Mouse (Mus musculus) limb, embryonic 11.5 days (tissue): ENCODE results near the gene Ptpn12. TPM values are rescaled to one million over a fixed set of nuclear protein-coding genes. Genes with fewer than 3 reads are reported as not detected.

Experiments used
- ATAC-seq: fragments of 200-750 bp; cut with Nextera tagmentation; 2 replicates; pipeline ENCODE4 v1.8.0; 2017; ENCODE audit warnings: low read depth; ENCODE audit not compliant: insufficient number of reproducible peaks, low FRiP score, low TSS enrichment
- DNase-seq: peaks from one replicate; pipeline ENCODE4 v3.0.0-alpha.2; 2015; ENCODE audit warnings: low spot score
- H3K27ac ChIP-seq: fragments of 300-500 bp; sonication (generic); replicated peaks from 2 replicates; pipeline ENCODE4 v1.5.1; 2014; ENCODE audit warnings: low read depth, mild to moderate bottlenecking, low read length
- H3K27me3 ChIP-seq: fragments of 300-500 bp; sonication (generic); 2 replicates; pipeline ENCODE4 v1.6.1; 2014; ENCODE audit warnings: mild to moderate bottlenecking, low read length, mixed read lengths; ENCODE audit not compliant: control insufficient read depth, insufficient read depth
- H3K36me3 ChIP-seq: fragments of 300-500 bp; sonication (generic); 2 replicates; pipeline ENCODE4 v1.6.1; 2014; ENCODE audit warnings: mild to moderate bottlenecking, low read length, moderate library complexity, mixed read lengths; ENCODE audit not compliant: control insufficient read depth, insufficient read depth
- H3K4me1 ChIP-seq: fragments of 300-500 bp; sonication (generic); 2 replicates; pipeline ENCODE4 v1.6.1; 2014; ENCODE audit warnings: low read length, mixed read lengths; ENCODE audit not compliant: control insufficient read depth, insufficient read depth
- H3K4me2 ChIP-seq: fragments of 300-500 bp; sonication (generic); 2 replicates; pipeline ENCODE4 v1.6.1; 2014; ENCODE audit warnings: low read depth, mild to moderate bottlenecking, moderate library complexity; ENCODE audit not compliant: severe bottlenecking
- H3K4me3 ChIP-seq: fragments of 300-500 bp; sonication (generic); 2 replicates; pipeline ENCODE4 v1.5.1; 2014; ENCODE audit warnings: low read depth, low read length
- H3K9ac ChIP-seq: fragments of 300-500 bp; sonication (generic); 2 replicates; pipeline ENCODE4 v1.6.1; 2014; ENCODE audit warnings: mild to moderate bottlenecking, low read length
- H3K9me3 ChIP-seq: fragments of 300-500 bp; sonication (generic); 2 replicates; pipeline ENCODE4 v1.6.1; 2016; ENCODE audit warnings: low read length; ENCODE audit not compliant: control insufficient read depth
- WGBS: fragments of 180-500 bp; shearing (Covaris S2); extraction: QIAGEN DNeasy Blood & Tissue Kit; methylation state at CpG from one replicate; pipeline ENCODE4 v1.1.7; 2014; 5-methylcytosine and 5-hydroxymethylcytosine counted together
- polyA plus RNA-seq: library from polyadenylated mRNA; unstranded; fragments of >200 nt; fragmentation: Nextera tagmentation; extraction: Ambion mirVana; gene quantifications from 2 replicates; pipeline ENCODE4 v1.2.1, GENCODE M21; 2014

Ptpn12 gene
- polyA plus RNA-seq, 1 experiment from 2014 or later: 27.4 TPM

- 94% methylated on average over 6 of the region's 6 CpGs for WGBS
These were observed 57.3 kb downstream of the Ptpn12 start for GRCm38 (mm10) chr5:20998427-20998826.

GRCm38 (mm10) chr5:20997555-20997954, 58.2 kb downstream of the Ptpn12 start:
- ATAC-seq: no peak
- Histone ChIP-seq H3K36me3 (peaks cover 36% of the 10 kb centered on the region), H3K9ac (no peak overlapping the region), H3K4me2 (no peak overlapping the region), H3K27ac (no peak overlapping the region), H3K27me3 (no peaks in the 10 kb centered on the region), H3K4me3 (no peak overlapping the region), H3K4me1 (no peaks in the 10 kb centered on the region), H3K9me3 (no peaks in the 10 kb centered on the region)
- no peak for DNase-seq
- WGBS: 93% methylated on average over 6 of the region's 6 CpGs

More at GRCm38 (mm10) chr5:20998427-20998826, 57.3 kb downstream of the Ptpn12 start:
- Histone ChIP-seq H3K9me3 (no peaks in the 10 kb centered on the region), H3K4me3 (no peak overlapping the region), H3K27ac (no peak overlapping the region), H3K27me3 (no peaks in the 10 kb centered on the region), H3K4me2 (no peak overlapping the region), H3K36me3 (peaks cover 40% of the 10 kb centered on the region), H3K9ac (no peak overlapping the region), H3K4me1 (no peaks in the 10 kb centered on the region)
- DNase-seq: no peak
- no peak for ATAC-seq

- no peaks in the 10 kb centered on the region for H3K4me1 ChIP-seq
- no peak overlapping the region for H3K27ac ChIP-seq
- no peak overlapping the region for H3K4me3 ChIP-seq
- no peak for DNase-seq
- H3K36me3 ChIP-seq: peaks cover 11% of the 10 kb centered on the region
- no peak for ATAC-seq
- 96% methylated on average over 8 of the region's 8 CpGs for WGBS
- H3K9ac ChIP-seq: no peak overlapping the region
- no peaks in the 10 kb centered on the region for H3K9me3 ChIP-seq
- H3K4me2 ChIP-seq: no peak overlapping the region
- no peaks in the 10 kb centered on the region for H3K27me3 ChIP-seq
These were observed 65.5 kb downstream of the Ptpn12 start for GRCm38 (mm10) chr5:20990062-20990809.

- Histone ChIP-seq H3K4me3 (no peak overlapping the region), H3K27ac (no peak overlapping the region), H3K27me3 (no peaks in the 10 kb centered on the region), H3K9ac (no peak overlapping the region), H3K36me3 (peaks cover 5% of the 10 kb centered on the region), H3K4me1 (no peaks in the 10 kb centered on the region), H3K9me3 (no peaks in the 10 kb centered on the region), H3K4me2 (no peak overlapping the region)
- no peak for DNase-seq
- no peak for ATAC-seq
- 91% methylated on average over 8 of the region's 8 CpGs for WGBS
These were observed 69.4 kb downstream of the Ptpn12 start for GRCm38 (mm10) chr5:20986271-20986670.

GRCm38 (mm10) chr5:20983505-20983904, 72.2 kb downstream of the Ptpn12 start:
- Histone ChIP-seq H3K4me2 (no peak overlapping the region), H3K27ac (no peak overlapping the region), H3K27me3 (no peaks in the 10 kb centered on the region), H3K4me3 (no peak overlapping the region), H3K9ac (no peak overlapping the region), H3K36me3 (peaks cover 5% of the 10 kb centered on the region), H3K4me1 (no peaks in the 10 kb centered on the region), H3K9me3 (no peaks in the 10 kb centered on the region)
- ATAC-seq: no peak
- no peak for DNase-seq

- H3K9me3 ChIP-seq: no peaks in the 10 kb centered on the region
- H3K9ac ChIP-seq: no peak overlapping the region
- no peak overlapping the region for H3K4me2 ChIP-seq
- no peak; the same call in 1 of the 2 replicates for ATAC-seq
- H3K4me1 ChIP-seq: no peaks in the 10 kb centered on the region
- H3K36me3 ChIP-seq: no peaks in the 10 kb centered on the region
- H3K27me3 ChIP-seq: no peaks in the 10 kb centered on the region
- no peak for DNase-seq
- no peak overlapping the region for H3K27ac ChIP-seq
- 83% methylated on average over 4 of the region's 4 CpGs for WGBS
- no peak overlapping the region for H3K4me3 ChIP-seq
These were observed 81.0 kb downstream of the Ptpn12 start for GRCm38 (mm10) chr5:20974690-20975089.

- 8% methylated on average over 6 of the region's 7 CpGs for WGBS
- Histone ChIP-seq H3K4me2 (no peak overlapping the region), H3K27ac (no peak overlapping the region), H3K4me3 (no peak overlapping the region), H3K36me3 (no peaks in the 10 kb centered on the region), H3K9me3 (no peaks in the 10 kb centered on the region), H3K27me3 (no peaks in the 10 kb centered on the region), H3K4me1 (no peaks in the 10 kb centered on the region), H3K9ac (no peak overlapping the region)
- DNase-seq (peak; percentile 58), ATAC-seq (peak; percentile 51; the same call in 1 of the 2 replicates)
These were observed 81.7 kb downstream of the Ptpn12 start for GRCm38 (mm10) chr5:20973999-20974398.

- Histone ChIP-seq H3K4me1 (no peaks in the 10 kb centered on the region), H3K27me3 (no peaks in the 10 kb centered on the region), H3K36me3 (no peaks in the 10 kb centered on the region), H3K9me3 (no peaks in the 10 kb centered on the region), H3K4me3 (no peak overlapping the region), H3K9ac (no peak overlapping the region), H3K4me2 (no peak overlapping the region), H3K27ac (no peak overlapping the region)
- no peak for ATAC-seq
- 67% methylated on average over 5 of the region's 5 CpGs for WGBS
- DNase-seq: no peak
These were observed 82.6 kb downstream of the Ptpn12 start for GRCm38 (mm10) chr5:20973069-20973468.

GRCm38 (mm10) chr5:20968963-20969362, 86.7 kb downstream of the Ptpn12 start:
- WGBS: 62% methylated on average over 9 of the region's 9 CpGs
- H3K4me2 ChIP-seq: no peak overlapping the region
- DNase-seq (peak; percentile 51), ATAC-seq (no peak)
- no peaks in the 10 kb centered on the region for H3K36me3 ChIP-seq
- no peaks in the 10 kb centered on the region for H3K4me1 ChIP-seq
- no peaks in the 10 kb centered on the region for H3K27me3 ChIP-seq
- no peak overlapping the region for H3K9ac ChIP-seq
- no peaks in the 10 kb centered on the region for H3K9me3 ChIP-seq
- no peak overlapping the region for H3K4me3 ChIP-seq
- H3K27ac ChIP-seq: no peak overlapping the region
